Mouse (Mus musculus) heart, adult 18-20 months (tissue): ENCODE measurements at regions not wholly inside any gene's neighbourhood (a gene's known extent, or its start where the extent isn't known, plus 50 kb on each side); places are given as distances from the start of the nearest gene placed in this dataset.
A peak's percentile ranks its signal among the peaks of the same experiment; 100 is the strongest.

ENCODE experiments used
- DNase-seq, 2 experiments: peaks; one replicate each; pipeline ENCODE4 v3.0.0; 2021 to 2022; ENCODE audit warnings: mixed read lengths in 1 of 2

DNA sequence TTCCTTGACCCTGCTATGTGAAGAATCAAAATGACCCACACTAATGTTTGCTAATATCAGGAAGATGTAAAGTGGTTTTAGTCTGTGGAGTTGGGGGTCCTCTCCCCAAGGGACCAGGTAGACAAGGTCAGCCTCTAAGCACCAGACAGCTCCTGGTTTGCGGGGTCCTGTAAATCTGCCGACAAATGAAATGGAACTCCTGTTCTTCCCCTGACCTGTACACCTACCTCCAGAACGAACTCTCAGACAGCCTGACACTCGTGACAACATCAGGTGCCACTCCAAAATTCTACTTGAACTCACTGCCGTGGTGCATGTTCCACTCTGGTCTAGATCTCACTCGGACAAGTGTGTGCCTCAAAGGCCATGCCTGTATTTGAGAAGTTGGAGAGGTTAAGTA, 121.8 kb upstream of the Cdkn3 start:
- DNase-seq: no peak

DNA sequence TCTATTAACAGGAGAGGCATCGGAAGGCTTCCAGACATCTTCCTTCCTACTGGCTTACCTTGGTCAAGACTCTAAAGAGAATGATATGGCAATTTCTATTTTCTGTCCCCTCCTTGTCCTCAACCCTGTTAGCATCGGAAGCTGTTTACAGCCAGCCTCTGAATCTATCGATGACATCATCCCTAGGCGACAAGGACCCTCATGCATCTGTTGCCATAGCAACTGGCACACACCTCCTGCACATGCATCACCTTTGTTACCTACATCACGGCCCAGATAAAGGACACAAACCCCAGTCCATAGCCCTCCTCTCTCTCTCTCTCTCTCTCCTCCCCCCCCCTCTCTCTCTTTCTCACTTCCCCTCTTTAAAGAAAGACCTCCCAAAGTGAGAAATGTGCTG, 123.1 kb upstream of the Cdkn3 start:
- DNase-seq: no peak

DNA sequence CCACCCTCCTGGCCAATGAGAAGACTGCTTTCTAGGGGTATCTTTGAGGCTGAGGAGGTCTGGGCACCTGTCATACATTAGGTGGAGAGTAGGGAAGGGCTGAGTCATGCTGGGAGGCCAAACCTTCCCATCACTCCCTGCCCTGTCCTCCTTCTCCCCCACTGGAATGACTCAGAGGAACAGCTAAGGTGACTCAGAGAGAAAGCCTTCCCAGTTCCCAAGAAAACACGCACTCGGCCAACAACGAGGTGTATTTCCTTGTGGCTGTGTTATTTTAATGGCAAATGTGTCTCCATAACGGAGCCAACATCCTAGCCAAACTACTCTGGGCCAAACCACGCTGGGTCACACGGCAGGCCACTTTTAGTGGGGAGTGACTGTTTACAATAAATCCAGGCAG, 124.0 kb upstream of the Cdkn3 start:
- peak; percentile 45 to 73 for DNase-seq

DNA sequence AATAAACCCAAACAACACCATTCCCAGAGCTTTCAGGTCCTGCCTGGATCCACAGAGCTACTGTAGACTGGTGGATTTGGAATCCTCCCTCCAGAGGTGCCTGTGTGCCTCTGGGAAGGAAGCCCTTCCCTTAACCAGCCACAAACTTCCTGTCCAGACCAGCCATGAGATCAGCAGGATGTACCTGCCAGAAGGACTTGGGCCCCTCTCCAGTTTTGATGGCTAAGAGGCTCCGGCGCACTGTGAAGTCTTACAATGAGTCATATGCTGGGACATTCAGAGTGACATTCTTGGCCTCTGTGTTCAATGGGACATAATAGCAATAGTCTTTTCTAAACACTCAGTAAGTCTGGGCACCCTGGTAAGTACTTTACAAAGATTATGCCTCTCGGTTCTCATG, 125.0 kb upstream of the Cdkn3 start:
- DNase-seq: peak; percentile 56 to 78

DNA sequence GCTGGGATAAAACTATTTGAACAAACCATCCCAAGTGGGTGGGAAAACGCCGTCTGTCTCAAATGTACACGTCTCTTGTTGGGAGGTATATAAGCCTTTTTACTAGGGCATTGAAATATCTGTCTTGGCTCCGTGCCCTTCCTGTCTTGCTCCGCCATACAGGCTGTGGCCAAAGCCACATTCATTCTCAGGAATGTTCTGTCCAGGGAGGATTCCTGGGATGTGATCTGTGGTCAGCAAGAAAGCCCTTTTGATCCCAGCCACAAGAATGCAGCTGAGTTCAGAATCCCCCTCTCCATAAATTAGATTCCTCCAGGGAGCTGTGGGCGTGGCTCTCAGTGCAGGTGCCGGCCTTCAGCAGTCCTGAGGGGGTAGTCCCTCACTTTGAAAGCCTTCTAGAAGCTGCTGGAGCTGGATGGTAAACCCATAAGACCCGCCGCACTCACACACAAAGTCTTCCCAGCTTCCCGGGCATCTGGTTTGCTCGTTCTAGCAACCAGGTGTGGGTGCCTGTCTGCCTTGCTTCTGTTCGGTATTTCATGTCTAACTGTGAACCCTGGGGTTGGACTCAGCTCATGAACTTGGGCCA, 125.6 kb upstream of the Cdkn3 start:
- DNase-seq: no peak

DNA sequence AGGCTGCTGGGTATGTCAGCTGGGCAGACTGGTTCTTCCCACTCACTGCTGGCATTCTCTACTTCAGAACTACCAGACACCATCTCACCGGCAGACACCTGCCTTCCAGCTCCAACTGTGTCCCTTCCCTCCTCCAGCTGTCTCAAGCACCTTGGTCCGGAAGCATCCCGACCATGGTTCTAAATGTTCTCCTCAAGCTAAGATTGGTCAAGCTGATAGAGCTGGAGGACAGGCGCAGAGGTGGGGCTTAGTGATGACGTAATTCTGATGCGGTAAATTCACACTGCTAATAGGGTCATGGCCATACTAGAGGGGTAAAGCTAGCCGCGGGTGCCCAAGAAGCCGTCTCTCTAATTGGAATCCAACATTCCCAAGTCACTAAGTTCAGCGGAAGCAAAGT, 126.1 kb upstream of the Cdkn3 start:
- no peak for DNase-seq

DNA sequence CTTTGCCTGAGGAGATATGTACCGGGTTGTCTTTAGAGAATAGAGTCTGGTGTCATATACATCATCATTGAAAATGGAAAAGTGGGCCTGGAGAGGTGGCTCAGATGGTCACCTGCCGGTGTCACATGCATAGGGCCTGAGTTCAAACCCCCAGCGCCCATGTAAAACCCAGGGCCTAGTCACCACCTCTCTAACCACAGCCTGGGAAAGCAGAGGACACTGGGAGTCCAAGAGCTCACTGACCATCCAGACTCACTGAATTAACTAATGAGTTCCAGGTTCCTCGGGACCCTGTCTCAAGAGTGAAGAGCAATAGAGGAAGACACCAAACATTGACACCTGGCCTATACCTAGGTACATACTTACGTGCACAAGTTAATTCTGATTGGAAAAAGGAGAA, 132.7 kb upstream of the Cdkn3 start:
- no peak for DNase-seq

DNA sequence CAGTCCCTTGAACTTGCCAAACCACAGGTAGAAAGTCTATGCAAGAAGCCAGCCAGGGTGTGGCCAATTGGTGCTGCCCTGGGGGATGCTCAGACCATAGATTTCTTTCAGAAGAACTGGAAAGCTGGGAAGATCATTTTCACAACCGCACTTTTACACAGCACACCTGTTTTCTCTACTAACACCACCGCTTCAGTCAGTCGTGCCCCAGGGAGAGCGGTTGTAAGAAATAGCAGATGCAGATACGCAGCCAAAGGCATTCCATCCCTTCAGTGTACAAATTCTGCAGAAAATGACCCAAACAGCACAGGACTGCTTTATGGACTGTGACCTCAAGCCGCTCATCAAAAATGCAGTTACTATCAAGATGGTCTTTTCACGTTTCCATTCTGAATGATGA, 134.6 kb upstream of the Cdkn3 start:
- no peak for DNase-seq

DNA sequence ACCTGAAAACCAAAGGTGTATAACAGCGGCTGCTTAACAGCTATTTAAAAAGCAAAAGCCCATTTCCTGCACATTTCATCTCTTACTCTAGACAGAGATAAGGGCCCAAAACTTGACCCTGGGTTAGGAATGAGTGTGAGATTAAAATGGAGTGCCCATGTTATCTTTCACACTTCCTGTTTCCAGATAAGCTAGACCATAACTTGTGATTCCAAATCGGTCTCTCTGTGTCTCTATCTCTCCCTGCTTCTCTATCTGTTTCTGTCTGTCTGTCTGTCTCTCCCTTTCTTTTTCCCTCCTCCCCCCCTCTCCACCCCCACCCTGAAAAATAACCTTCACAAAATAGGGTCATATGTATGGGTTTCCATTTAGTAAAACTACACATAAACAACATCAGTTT, 136.7 kb upstream of the Cdkn3 start:
- DNase-seq: no peak

DNA sequence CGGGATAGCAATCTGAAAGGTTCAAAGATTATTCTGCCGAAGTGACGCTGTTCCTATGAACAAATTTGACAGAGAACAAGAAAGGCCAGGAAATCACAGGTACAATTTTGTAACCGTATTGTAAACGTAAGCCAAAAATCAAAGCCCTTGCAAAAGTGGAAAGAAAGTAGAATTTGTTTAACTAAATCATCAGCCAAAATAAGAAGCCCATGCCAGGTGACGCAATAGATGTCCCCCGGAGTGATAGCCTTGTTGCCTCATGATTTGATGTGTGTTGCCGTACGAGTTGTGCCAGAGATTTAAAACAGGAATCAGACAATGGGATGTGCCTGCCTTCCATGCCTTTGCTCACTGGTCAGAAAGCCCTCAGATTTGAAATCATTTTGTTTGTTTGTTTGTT, 144.3 kb upstream of the Cdkn3 start:
- no peak for DNase-seq

DNA sequence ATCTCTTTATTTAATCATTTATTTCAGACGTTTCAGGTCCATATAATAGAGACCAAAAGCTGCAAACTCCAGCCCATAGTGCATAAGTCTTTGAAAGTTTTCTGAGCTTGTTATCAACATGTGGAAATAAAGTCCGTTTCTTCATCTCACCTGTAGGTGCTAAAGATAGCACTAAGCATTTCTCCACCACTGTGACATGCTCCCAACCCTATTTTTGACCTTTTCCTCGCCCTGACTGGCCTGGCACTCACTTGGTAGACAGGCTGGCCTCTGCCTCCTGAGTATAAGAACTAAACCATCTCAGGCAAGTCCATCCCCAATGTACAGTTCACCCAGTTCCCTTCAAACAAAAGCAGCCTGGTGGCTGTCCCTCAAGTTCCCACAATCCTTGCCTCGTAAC, 145.4 kb upstream of the Cdkn3 start:
- no peak for DNase-seq

DNA sequence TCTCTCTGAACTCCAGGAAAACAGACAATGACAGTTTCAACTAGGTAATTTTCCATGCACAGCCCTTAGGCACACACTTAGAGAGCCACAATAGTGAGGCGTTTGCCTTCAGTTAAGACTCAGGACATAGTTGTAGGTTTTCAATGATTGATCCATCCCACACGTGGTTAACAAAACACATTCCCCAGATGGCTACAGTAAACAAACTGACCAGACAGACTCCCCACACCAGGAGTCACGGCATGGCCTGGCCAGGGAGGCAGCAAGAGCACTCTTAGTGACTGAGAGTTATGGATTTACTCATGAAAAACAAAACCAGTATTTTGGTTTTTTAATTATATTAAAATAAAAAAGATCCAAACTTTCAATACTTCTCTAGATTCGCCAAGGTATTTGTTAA, 146.6 kb upstream of the Cdkn3 start:
- DNase-seq: no peak

DNA sequence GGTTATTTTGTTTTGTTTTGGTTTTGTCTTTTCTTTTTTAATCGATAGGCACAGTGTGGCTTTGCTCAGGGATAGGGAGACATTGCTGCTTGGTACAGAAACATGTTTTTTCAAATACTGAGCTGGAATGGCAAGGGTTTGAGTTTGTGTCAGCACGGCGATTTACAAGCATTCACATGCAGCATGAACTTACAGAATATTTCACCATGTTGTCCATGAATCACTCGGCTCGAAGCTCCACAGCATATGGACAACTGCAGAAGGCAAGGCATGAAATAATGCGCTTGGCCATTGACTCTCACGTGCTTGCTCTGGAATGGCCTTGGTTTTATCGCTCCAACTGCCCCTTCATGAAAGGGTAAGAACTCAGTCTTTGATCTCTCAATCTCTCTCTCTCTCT, 147.1 kb upstream of the Cdkn3 start:
- no peak for DNase-seq

DNA sequence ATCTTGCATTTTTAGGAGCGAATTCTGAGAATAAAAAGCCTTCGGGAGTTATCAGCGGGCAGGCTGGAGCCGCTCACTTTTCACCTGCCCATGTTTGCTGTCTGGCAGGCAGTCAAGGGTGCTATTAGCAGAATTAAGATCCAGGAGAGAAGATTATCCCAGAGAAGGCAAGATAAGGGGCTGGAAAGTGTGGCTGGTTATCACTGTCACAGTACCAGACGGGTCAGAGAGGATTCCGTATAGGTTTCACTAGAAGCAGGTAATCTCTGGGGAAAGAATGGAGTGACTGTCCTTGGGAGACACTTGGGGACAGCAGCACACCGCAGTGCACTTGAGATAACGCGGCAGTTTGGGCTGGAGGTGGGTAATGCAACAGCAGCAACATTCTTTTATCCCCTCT, 147.8 kb upstream of the Cdkn3 start:
- DNase-seq: no peak

DNA sequence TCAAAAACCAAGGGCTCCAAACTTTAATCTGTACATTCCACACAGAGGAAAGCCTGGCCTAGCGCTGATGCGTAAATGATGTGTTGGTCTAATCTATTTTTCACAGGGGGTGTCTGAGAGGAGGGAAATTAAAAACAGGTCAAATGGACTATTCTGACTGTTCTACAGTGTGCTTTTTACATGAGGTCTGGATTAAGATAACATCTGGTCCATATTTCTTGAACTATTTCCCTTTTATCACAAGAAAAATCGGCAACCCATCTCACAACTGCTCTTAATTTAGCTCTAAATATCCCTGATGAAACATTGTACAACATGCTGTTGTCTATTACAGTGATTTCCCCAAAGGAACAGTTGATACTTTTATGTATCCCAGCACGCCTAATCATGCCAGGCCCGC, 149.4 kb upstream of the Cdkn3 start:
- no peak for DNase-seq

DNA sequence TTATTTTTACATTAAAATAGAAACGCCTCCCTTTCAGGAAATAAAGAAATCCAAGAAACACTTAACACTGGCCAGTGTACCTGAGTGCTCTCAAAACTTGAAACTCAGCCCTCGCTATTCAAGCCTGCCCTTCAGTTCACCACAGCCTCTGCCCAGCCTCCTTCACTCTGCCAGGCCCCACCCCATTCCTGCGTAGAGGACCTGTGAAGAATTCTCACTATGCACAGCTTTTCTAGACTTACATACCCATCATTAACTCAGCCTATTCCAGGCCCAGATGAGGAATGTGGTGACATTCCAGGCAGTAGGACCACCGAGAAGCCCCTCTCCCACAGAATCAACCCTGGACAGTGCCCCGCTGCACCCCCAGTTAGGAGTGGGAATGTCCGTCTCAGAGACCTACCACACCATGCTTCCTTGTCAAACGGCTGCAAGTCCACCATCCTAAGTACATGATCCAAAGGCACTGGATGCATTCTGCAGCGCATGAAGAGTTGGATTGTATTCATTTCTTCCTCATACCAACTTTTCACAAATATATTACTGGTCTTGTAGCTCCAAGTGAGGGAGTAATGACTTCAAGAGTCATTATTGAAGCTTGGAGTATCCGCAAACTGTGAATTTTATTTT, 150.0 kb upstream of the Cdkn3 start:
- no peak for DNase-seq

DNA sequence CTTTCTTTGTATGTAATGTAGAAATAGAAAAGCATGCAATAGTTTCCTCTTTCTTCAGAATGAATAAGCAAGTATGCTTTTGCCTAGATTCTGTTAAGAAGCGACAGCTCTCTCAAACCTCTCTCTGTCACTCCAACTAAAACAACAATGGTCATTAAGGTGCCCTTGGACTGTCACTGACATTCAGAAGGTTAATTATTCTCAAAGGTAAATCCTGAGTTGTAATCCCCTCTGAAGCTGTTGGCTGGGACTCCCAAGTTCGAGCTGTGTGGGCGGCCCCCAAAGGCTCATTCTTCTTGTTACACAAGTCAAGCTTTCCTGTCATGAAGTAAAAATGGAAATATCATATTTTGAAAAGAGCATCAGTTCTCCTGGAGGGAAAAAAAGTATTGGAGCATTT, 153.6 kb upstream of the Cdkn3 start:
- DNase-seq: no peak

DNA sequence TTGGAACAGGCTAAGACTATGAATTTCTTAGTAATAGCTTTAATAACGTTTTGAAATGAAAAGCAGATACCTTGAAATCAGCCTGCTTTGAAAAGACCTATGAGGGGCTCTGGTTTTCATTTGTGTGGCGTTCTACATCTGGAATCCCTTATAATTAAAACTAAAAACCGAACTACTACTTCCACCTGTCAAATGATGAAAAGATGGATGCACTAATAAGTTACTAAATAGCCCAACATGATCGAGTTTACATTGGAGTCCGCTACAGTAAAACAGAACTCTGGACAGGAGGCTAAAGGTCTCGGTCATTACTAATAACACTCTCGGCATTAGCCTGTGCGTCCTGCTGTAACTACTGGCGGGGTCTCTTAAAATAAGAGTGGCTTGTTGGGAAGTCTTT, 154.3 kb upstream of the Cdkn3 start:
- DNase-seq: no peak

DNA sequence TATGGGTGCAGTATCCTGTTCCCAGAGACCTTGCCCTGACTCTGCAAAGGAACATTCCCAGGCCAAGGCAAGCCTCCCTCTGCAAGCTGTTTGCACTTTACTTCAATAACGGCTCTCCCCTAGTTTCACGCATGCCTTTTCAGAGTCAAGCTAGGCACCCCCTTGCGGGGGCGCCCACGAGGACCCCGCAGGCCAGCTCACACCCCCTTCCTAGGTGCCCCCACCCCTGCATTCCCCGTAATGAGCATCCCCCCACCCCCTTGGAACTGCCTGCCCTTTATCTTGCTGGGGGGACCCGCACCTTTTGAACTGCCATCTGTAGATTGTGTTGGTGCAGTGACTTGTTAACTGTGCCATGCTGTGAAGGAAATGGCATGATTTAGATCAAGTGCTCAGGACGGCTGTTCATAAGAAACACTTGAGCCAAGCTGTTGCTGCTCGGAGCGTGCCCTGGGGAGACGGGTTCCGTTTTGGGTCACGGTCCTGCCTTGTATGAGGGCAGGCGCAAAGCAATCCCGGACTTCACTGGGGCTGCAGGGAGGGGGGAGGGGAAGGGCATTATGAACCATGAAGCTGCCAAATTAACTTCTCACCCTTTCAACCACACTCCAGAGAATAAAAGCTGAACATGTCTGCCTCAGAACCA, 155.3 kb upstream of the Cdkn3 start:
- no peak for DNase-seq

DNA sequence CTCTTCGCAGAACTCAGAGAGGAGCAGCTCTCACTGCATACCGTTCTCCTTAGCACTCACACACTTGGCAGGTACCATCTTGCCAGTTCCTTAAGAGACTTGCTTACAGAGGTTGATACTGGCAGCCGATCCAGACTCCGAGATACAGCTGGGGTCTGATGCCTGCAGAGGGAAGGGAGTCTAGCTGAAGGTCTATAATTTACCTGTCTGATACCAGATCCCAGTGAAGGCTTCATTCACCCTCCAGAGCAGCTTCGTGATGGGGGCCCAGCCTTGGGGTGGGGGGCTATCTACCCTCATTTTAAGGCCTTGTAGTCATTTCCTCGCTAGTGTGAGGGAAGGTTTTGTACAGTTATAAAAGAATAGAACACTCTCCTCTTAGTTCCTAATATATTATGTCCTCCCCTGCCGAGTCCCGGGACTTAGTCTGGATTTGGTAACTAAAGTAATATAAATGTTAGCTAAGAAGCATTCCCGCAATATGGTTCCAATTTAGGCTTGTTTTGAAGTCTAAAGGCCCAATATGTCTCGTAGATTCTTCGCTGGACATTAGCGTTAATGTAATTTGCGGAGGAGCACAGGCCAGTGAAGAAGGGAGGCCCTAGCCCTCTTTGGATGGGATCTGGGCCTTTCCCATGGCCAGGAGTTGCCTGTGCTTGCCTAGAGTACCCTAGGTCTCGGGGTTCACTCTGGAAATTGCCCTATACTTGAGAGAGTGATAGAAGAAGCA, 156.0 kb upstream of the Cdkn3 start:
- no peak for DNase-seq

DNA sequence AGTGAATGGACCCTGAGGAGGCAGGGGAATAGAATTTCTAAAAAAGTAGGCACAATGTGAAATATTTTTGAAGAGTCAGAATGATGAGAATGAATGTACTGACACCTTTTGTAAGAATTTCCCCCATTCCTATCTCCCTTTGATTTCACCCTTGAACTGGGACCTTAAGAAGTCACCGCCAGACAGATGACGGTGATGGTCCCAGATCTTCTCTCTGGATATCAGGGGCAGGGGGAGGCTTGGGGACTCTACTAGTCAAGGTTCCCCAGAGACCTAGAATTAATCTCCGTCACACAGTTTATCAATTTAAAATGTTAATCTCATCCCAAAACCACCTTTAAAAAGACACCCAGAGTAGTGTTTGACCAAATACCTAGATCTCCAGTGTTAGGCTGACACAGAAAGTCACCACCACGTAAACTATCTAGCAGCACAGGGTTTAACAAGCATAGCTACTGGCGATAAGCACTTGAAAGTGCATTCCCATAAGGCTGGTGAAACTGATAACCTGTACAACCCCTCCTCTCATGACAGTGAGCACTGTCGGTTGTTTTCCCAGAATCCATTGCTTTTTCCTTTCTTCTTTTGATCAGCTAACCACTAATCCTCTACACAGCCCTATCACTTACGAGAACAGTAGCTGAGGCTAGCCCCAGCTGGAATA, 163.5 kb upstream of the Cdkn3 start:
- DNase-seq: no peak

DNA sequence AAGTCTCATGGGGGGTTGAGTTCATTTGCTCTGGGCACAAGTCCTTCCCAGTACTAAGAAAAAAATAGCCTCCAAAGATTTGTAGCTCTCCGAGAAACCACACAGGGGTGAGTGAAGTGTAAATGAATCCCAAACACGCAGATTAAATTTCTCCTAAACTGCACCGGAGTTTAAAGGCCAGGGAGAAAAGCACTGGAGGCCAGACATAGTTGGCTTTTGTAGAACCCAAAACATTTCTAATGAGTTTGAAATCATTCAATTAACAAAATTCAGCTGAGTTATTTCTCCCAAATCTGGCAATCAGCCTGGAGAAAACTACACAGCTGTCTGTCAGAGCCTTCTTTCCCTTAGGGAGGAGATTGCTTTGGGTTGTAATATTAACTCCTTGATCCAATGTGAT, 166.2 kb upstream of the Cdkn3 start:
- peak in 1 of 2 experiments; percentile 22 for DNase-seq

DNA sequence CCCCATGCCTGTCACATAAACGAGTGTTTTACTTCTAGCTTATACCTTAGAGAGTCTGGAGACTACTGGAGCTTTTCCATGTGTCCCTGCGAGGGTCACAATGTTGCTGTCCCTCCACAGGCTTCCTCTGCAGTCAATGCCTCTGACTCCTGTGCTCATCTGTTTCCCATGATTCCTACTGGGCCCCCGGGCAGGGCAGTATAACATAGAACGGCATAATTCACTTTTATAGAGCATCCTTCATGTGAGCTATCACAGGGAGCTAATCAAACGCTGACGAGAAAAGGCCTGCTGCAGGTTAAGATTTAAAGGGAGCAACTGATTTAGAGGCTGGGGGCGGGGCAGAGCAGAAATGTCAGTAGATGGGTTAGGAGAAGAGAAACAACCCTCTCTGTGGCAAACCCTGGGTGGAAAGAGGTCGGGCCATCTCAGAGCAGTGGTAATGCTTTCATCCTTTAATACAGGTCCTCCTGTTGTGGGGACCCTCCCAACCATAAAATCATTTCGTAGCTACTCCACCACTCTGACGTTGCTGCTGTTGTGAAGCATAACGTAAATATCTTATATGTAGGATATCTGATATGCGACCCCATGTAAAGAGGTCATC, 168.5 kb upstream of the Cdkn3 start:
- no peak for DNase-seq
